Mouse (Mus musculus) forebrain, embryonic 16.5 days (tissue): Measurements from ENCODE around the gene Nkx2-1. TPM values are rescaled to one million over a fixed set of nuclear protein-coding genes. Genes with fewer than 3 reads are reported as not detected.
A peak's percentile ranks its signal among the peaks of the same experiment; 100 is the strongest.

Experiments
- ATAC-seq: fragments of 200-750 bp; cut with Nextera tagmentation; 2 replicates; pipeline ENCODE4 v1.8.0; 2017; ENCODE audit warnings: mild to moderate bottlenecking, moderate library complexity
- H3K27ac ChIP-seq: fragments of 300-500 bp; sonication (generic); 2 replicates; pipeline ENCODE4 v1.5.1; 2014; ENCODE audit warnings: low read length, control low read depth
- H3K27me3 ChIP-seq: fragments of 300-500 bp; sonication (generic); replicated peaks from 2 replicates; pipeline ENCODE4 v1.6.1; 2014; ENCODE audit warnings: low read length; ENCODE audit not compliant: control insufficient read depth, insufficient read depth
- H3K36me3 ChIP-seq: fragments of 300-500 bp; sonication (generic); 2 replicates; pipeline ENCODE4 v1.6.1; 2014; ENCODE audit not compliant: control insufficient read depth, insufficient read depth
- H3K4me1 ChIP-seq: fragments of 300-500 bp; sonication (generic); replicated peaks from 2 replicates; pipeline ENCODE4 v1.6.1; 2014; ENCODE audit warnings: low read length; ENCODE audit not compliant: control insufficient read depth, insufficient read depth
- H3K4me2 ChIP-seq: fragments of 300-500 bp; sonication (generic); 2 replicates; pipeline ENCODE4 v1.6.1; 2014; ENCODE audit warnings: mild to moderate bottlenecking, low read length, control low read depth
- H3K4me3 ChIP-seq: fragments of 300-500 bp; sonication (generic); replicated peaks from 2 replicates; pipeline ENCODE4 v1.5.1; 2014; ENCODE audit warnings: mild to moderate bottlenecking, low read length, control low read depth
- H3K9ac ChIP-seq: fragments of 300-500 bp; sonication (generic); replicated peaks from 2 replicates; pipeline ENCODE4 v1.6.1; 2014; ENCODE audit warnings: low read depth, low read length, control low read depth
- H3K9me3 ChIP-seq: fragments of 300-500 bp; sonication (generic); 2 replicates; pipeline ENCODE4 v1.6.1; 2016; ENCODE audit warnings: low read length; ENCODE audit not compliant: control insufficient read depth
- WGBS: fragments of 180-500 bp; shearing (Covaris S2); extraction: QIAGEN DNeasy Blood & Tissue Kit; methylation state at CpG from one replicate; pipeline ENCODE4 v1.1.7; 2014; 5-methylcytosine and 5-hydroxymethylcytosine counted together
- polyA plus RNA-seq: library from polyadenylated mRNA; unstranded; fragments of >200 nt; fragmentation: Nextera tagmentation; extraction: Ambion mirVana; gene quantifications from 2 replicates; pipeline ENCODE4 v1.2.1, GENCODE M21; 2015

Gene Nkx2-1
- polyA plus RNA-seq, 1 experiment from 2014 or later, result 8.1 TPM

- 13% methylated on average over 13 of the region's 13 CpGs for WGBS
- no peak for ATAC-seq
- Histone ChIP-seq H3K27ac (no peak overlapping the region), H3K9me3 (no peaks in the 10 kb centered on the region), H3K9ac (no peak overlapping the region), H3K4me2 (peak overlapping the region; percentile 22; the same call in 1 of the 2 replicates), H3K4me3 (no peak overlapping the region), H3K27me3 (peaks cover 82% of the 10 kb centered on the region), H3K4me1 (no peaks in the 10 kb centered on the region), H3K36me3 (no peaks in the 10 kb centered on the region)
Measured at GRCm38 (mm10) chr12:56519071-56519737, 17.5 kb downstream of the Nkx2-1 start.

DNA sequence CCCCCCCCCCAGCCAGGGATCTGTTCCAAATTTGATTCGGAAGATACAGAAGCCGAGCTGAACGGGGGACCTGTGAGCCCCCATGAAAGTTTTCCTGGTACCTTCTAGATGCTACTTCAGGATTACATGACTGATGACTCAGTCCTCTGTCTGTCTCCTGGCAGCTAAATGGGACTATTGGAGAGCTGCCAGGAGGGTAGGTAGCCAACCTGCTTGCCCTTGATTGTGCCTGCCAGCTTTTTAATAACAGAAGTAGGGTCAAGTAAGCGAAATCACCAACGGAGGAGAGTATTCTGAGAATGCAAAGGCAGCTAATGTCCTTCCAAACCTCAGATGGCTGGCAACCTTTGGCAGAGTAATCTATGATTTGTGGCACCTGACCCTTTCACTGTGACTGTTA lies 18.5 kb downstream of the Nkx2-1 start:
- H3K27ac ChIP-seq, result no peak overlapping the region
- H3K4me1 ChIP-seq, result no peaks in the 10 kb centered on the region
- no peak for ATAC-seq
- 62% methylated on average over 5 of the region's 5 CpGs for WGBS
- H3K27me3 ChIP-seq, result peaks cover 82% of the 10 kb centered on the region
- no peak overlapping the region for H3K9ac ChIP-seq
- H3K4me3 ChIP-seq, result no peak overlapping the region
- H3K36me3 ChIP-seq, result no peaks in the 10 kb centered on the region
- no peaks in the 10 kb centered on the region for H3K9me3 ChIP-seq
- H3K4me2 ChIP-seq, result no peak overlapping the region

- no peak overlapping the region for H3K4me2 ChIP-seq
- H3K4me3 ChIP-seq, result no peak overlapping the region
- 87% methylated on average over 5 of the region's 5 CpGs for WGBS
- no peaks in the 10 kb centered on the region for H3K9me3 ChIP-seq
- no peak for ATAC-seq
- no peak overlapping the region for H3K9ac ChIP-seq
- no peaks in the 10 kb centered on the region for H3K36me3 ChIP-seq
- peaks cover 68% of the 10 kb centered on the region for H3K27me3 ChIP-seq
- no peak overlapping the region for H3K27ac ChIP-seq
- H3K4me1 ChIP-seq, result no peaks in the 10 kb centered on the region
Measured at GRCm38 (mm10) chr12:56514831-56515230, 21.9 kb downstream of the Nkx2-1 start.

GRCm38 (mm10) chr12:56508413-56508812 lies 28.3 kb downstream of the Nkx2-1 start:
- H3K27ac ChIP-seq, result no peak overlapping the region
- no peaks in the 10 kb centered on the region for H3K36me3 ChIP-seq
- ATAC-seq, result no peak
- H3K9ac ChIP-seq, result no peak overlapping the region
- H3K27me3 ChIP-seq, result peaks cover 71% of the 10 kb centered on the region
- H3K4me1 ChIP-seq, result no peaks in the 10 kb centered on the region
- H3K4me2 ChIP-seq, result no peak overlapping the region
- H3K9me3 ChIP-seq, result no peaks in the 10 kb centered on the region
- no peak overlapping the region for H3K4me3 ChIP-seq
- WGBS, result 19% methylated on average over 8 of the region's 8 CpGs

DNA sequence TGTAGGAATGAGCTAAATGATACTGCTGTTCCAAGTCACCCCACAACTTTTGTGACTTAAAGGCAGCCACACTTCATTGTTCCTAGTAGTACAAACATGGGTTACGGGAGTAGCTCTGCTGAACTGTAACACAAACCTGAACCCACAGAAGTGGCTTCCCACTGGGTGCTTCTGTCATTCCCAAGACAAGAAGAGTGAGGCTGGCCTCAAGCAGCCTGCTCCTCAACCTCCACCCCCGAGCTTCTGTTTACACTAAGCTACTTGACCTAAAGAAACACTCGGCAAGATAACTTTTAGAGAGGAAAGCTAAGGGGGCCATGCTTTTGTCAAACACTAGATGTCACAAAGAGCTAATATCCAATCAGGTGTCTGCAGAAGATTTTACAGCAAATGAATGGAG lies 49.7 kb downstream of the Nkx2-1 start:
- Histone ChIP-seq H3K27me3 (peaks cover 73% of the 10 kb centered on the region), H3K27ac (no peak overlapping the region), H3K4me3 (no peak overlapping the region), H3K4me2 (no peak overlapping the region), H3K4me1 (no peaks in the 10 kb centered on the region), H3K36me3 (no peaks in the 10 kb centered on the region), H3K9ac (no peak overlapping the region), H3K9me3 (no peaks in the 10 kb centered on the region)
- WGBS, result 55% methylated on average over 3 of the region's 3 CpGs
- ATAC-seq, result no peak

- Histone ChIP-seq H3K4me1 (no peaks in the 10 kb centered on the region), H3K27me3 (peaks cover 83% of the 10 kb centered on the region), H3K9ac (no peak overlapping the region), H3K27ac (no peak overlapping the region), H3K36me3 (no peaks in the 10 kb centered on the region), H3K4me2 (no peak overlapping the region), H3K4me3 (no peak overlapping the region), H3K9me3 (no peaks in the 10 kb centered on the region)
- WGBS, result 49% methylated on average over 10 of the region's 10 CpGs
- ATAC-seq, result no peak
Measured at GRCm38 (mm10) chr12:56482606-56483005, 54.1 kb downstream of the Nkx2-1 start.

Other genes starting within 250 kb of the Nkx2-1 start
- gene Mbip, start 191.0 kb downstream of the Nkx2-1 start, polyA plus RNA-seq, result 47.7 and 49.8 TPM in 2 replicates
- not detected in 2 replicates for gene Nkx2-9, start 76.4 kb upstream of the Nkx2-1 start, polyA plus RNA-seq
- gene Pax9, start 154.9 kb upstream of the Nkx2-1 start, polyA plus RNA-seq, result 0.07 TPM in 1 of 2 replicates, not detected in the other